Mouse (Mus musculus): ENCODE data around the gene Gm8251. TPM values are rescaled to one million over a fixed set of nuclear protein-coding genes. Genes with fewer than 3 reads are reported as not detected.

Gene Gm8251
- polyA plus RNA-seq (2012; rRNA removed) = not detected in 2 replicates

GRCm38 (mm10) chr1:44061836-44062235 lies at the start of gene Gm8251:
Gene Gm8251, minus strand, starts transcription at chr1:44061936.

DNA sequence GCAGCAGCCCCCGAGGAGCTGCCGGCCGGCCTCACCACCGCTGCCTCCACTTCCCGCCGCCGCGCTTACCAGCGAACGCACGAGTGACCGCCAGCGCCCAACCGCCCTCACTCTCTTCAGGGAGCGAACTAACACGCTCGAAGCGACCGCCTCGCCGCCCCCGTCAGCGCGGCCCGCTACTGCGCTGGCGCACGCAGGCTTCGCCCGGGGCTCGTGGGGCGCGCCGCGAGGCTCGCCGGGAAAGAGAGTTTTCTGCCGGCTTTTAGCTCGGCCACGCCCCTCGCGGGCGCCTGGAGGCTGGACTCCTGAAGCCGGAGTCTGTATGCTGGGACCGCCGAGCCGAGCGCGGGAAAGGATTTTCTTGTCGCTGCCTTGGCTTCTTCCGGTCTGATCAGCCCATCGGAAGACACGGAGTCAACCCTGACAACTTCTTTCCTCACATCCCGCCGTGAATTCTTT lies 40.6 kb upstream of the Gm8251 start, which contains the start of gene Tex30:
TSS of gene Tex30 (minus strand) at position 183 of the 459 bp plus-strand sequence.

DNA sequence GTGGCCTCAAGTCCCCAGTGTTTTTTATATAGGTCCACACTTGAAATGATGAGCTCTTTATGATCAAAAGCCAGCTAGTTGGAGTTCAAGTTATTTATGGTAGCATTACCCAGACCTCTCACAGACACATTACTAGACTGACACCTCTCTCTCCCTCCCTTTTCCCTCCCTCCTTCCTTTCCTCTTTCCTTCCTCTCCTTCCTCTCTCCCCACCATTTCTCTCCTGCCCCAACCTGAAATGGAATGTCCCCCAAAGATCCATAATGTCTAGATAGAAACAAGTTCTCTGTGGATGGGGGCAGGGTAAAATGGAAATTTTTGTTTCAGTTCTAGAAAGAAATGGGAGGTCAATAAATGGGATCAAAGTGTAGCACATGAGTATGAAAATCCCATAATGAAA lies 41.8 kb downstream of the Gm8251 start, which contains the start of gene Mettl21c:
TSS of gene Mettl21c (minus strand) at position 101 of the 400 bp plus-strand sequence.

Other genes starting within 250 kb of the Gm8251 start
- 2.3 and 3.2 TPM in 2 replicates for gene Uxs1, start 234.1 kb downstream of the Gm8251 start, polyA plus RNA-seq (2012; rRNA removed)
- 2.9 and 4.0 TPM in 2 replicates for gene Tpp2, start 128.3 kb downstream of the Gm8251 start, polyA plus RNA-seq (2012; rRNA removed)
- gene Mettl21c, start 41.9 kb downstream of the Gm8251 start, polyA plus RNA-seq (2012; rRNA removed) = not detected in 2 replicates
- gene Tex30, start 40.5 kb upstream of the Gm8251 start, polyA plus RNA-seq (2012; rRNA removed) = 1.2 and 1.5 TPM in 2 replicates
- gene Kdelc1, start 56.9 kb upstream of the Gm8251 start, polyA plus RNA-seq (2012; rRNA removed) = 6.1 and 9.2 TPM in 2 replicates
- gene Bivm, start 57.0 kb upstream of the Gm8251 start, polyA plus RNA-seq (2012; rRNA removed) = 3.5 and 4.1 TPM in 2 replicates
- gene Ercc5, start 85.8 kb upstream of the Gm8251 start, polyA plus RNA-seq (2012; rRNA removed) = 0.39 and 0.70 TPM in 2 replicates
- gene Mettl21e, start 157.0 kb upstream of the Gm8251 start, polyA plus RNA-seq (2012; rRNA removed) = not detected in 2 replicates